Mouse (Mus musculus) T-helper 2 cell (primary cell): ENCODE results near the gene Eif3g.

ENCODE experiments used
- in situ Hi-C: fragments of 300-600 bp; cut with MboI, MseI; formaldehyde crosslinking; loops from one replicate; pipeline ENCODE4 v1.15.1; 2025; ENCODE audit warnings: high pct_unique_total_duplicates

Eif3g gene

GRCm38 (mm10) chr9:20866879-20867278, 31.5 kb downstream of the Eif3g start:
- in situ Hi-C loops: no loop called here

- in situ Hi-C loops: no loop called here
Measured at GRCm38 (mm10) chr9:20862225-20862624, 36.2 kb downstream of the Eif3g start.

- in situ Hi-C loops: no loop called here
Measured at GRCm38 (mm10) chr9:20861821-20862220, 36.6 kb downstream of the Eif3g start.

GRCm38 (mm10) chr9:20859926-20860325, 38.5 kb downstream of the Eif3g start:
- in situ Hi-C loops: no loop called here

- in situ Hi-C loops: no loop called here
Measured at GRCm38 (mm10) chr9:20857131-20857530, 41.3 kb downstream of the Eif3g start.

GRCm38 (mm10) chr9:20850179-20850578, 48.2 kb downstream of the Eif3g start:
- in situ Hi-C loops: no loop called here
